Mouse (Mus musculus) stomach, embryonic 14.5 days (tissue): ENCODE measurements at regions not wholly inside any gene's neighbourhood (a gene's known extent, or its start where the extent isn't known, plus 50 kb on each side); places are given as distances from the start of the nearest gene placed in this dataset.

ENCODE experiments used
- ATAC-seq: fragments of 200-750 bp; cut with Nextera tagmentation; 2 replicates; pipeline ENCODE4 v1.8.0; 2017; ENCODE audit warnings: low read depth, moderate TSS enrichment; ENCODE audit not compliant: insufficient number of reproducible peaks, insufficient read depth, low FRiP score
- H3K27ac ChIP-seq: fragments of 300-500 bp; sonication (generic); 2 replicates; pipeline ENCODE4 v1.5.1; 2014; ENCODE audit warnings: mild to moderate bottlenecking, low read length, moderate library complexity, mixed read lengths
- H3K27me3 ChIP-seq: fragments of 300-500 bp; sonication (generic); 2 replicates; pipeline ENCODE4 v1.6.1; 2014; ENCODE audit warnings: low read length, control low read depth, mixed read lengths; ENCODE audit not compliant: control insufficient read depth, insufficient read depth
- H3K36me3 ChIP-seq: fragments of 300-500 bp; sonication (generic); 2 replicates; pipeline ENCODE4 v1.6.1; 2014; ENCODE audit warnings: mild to moderate bottlenecking, control low read depth, low read length, moderate library complexity, mixed read lengths; ENCODE audit not compliant: control insufficient read depth, insufficient read depth
- H3K4me1 ChIP-seq: fragments of 300-500 bp; sonication (generic); 2 replicates; pipeline ENCODE4 v1.6.1; 2014; ENCODE audit warnings: low read length, control low read depth, mixed read lengths; ENCODE audit not compliant: control insufficient read depth, insufficient read depth
- H3K4me2 ChIP-seq: fragments of 300-500 bp; sonication (generic); replicated peaks from 2 replicates; pipeline ENCODE4 v1.6.1; 2014; ENCODE audit warnings: low read depth, low read length, control low read depth
- H3K4me3 ChIP-seq: fragments of 300-500 bp; sonication (generic); 2 replicates; pipeline ENCODE4 v1.5.1; 2014; ENCODE audit warnings: low read depth, low read length, control low read depth
- H3K9ac ChIP-seq: fragments of 300-500 bp; sonication (generic); replicated peaks from 2 replicates; pipeline ENCODE4 v1.6.1; 2014; ENCODE audit warnings: low read depth, mild to moderate bottlenecking, control low read depth, low read length, moderate library complexity, mixed read lengths
- H3K9me3 ChIP-seq: fragments of 300-500 bp; sonication (generic); 2 replicates; pipeline ENCODE4 v1.6.1; 2016; ENCODE audit warnings: low read depth, low read length, control low read depth; ENCODE audit not compliant: control insufficient read depth
- WGBS: fragments of 180-500 bp; shearing (Covaris S2); extraction: QIAGEN DNeasy Blood & Tissue Kit; methylation state at CpG from one replicate; pipeline ENCODE4 v1.1.7; 2014; 5-methylcytosine and 5-hydroxymethylcytosine counted together

DNA sequence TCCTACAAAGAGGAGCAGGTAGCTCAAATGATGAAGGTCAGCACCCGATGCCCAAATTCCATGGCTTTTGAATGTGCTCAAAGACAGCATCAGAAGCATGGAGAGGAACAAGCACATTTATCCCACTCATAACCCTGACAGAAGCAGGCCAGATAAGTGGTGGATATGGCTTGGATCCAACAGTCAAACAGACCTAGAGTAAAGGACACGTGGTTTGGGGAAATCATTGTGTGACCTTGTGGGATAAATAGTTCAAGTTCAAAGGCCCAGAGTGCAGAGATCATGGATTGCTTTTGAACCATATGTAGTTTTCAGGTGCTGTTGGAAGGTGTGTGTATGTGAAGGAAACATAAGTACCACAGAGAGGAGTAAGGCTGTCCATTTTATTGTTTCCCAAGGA is 94.9 kb upstream of the H2al1a start:
- Histone ChIP-seq H3K27ac (no peak overlapping the region), H3K4me3 (no peak overlapping the region), H3K4me2 (no peak overlapping the region), H3K9me3 (no peaks in the 10 kb centered on the region), H3K4me1 (no peaks in the 10 kb centered on the region), H3K9ac (no peak overlapping the region), H3K36me3 (no peaks in the 10 kb centered on the region), H3K27me3 (no peaks in the 10 kb centered on the region)
- ATAC-seq = no peak
- WGBS = 70% methylated on average over 2 of the region's 2 CpGs

DNA sequence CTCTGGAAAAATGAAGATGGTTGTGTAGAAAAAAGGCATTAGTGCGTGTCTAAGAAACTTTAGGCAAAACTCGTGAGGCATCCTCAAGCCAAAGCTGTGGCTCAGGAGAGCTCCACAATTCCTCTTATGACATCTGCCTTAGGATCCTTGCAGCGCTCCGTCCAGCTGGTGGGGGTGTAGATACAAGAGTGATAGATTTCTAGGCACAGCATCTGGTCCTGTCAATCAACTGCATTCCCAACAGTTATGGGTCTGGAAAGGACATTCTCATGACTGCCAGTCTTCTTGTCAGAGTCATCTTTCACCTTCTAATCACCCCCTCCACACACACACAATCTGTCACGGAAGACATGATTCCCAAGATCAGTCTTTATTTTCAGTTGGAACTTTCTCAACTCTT is 89.2 kb upstream of the H2al1a start:
- Histone ChIP-seq H3K4me1 (no peaks in the 10 kb centered on the region), H3K27me3 (no peaks in the 10 kb centered on the region), H3K9me3 (no peaks in the 10 kb centered on the region), H3K4me2 (no peak overlapping the region), H3K4me3 (no peak overlapping the region), H3K27ac (no peak overlapping the region), H3K9ac (no peak overlapping the region), H3K36me3 (no peaks in the 10 kb centered on the region)
- 81% methylated on average over 5 of the region's 5 CpGs for WGBS
- no peak for ATAC-seq

DNA sequence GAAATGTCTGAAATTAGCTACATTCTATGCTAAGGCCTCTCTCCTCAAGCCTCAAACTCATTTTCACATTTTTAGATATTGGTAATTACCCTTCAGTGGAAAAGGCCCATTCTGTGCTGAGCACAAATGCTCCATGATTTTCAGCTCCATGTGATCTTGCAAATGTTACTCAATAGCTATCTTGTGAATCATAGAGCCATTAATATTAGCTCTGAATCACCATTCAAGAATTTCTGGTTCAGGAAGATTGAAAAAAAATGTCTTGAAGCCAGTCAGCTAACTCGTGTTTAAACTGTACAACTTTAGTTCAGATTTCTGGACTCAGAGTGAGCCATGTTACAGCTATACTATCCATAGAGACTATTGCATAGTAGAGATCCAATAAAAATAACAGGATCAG is 86.2 kb upstream of the H2al1a start:
- no peaks in the 10 kb centered on the region for H3K4me1 ChIP-seq
- WGBS = 43% methylated on average over 1 of the region's 1 CpGs
- H3K36me3 ChIP-seq = no peaks in the 10 kb centered on the region
- no peak overlapping the region for H3K27ac ChIP-seq
- H3K9me3 ChIP-seq = no peaks in the 10 kb centered on the region
- H3K4me2 ChIP-seq = no peak overlapping the region
- no peak overlapping the region for H3K9ac ChIP-seq
- no peak for ATAC-seq
- H3K4me3 ChIP-seq = no peak overlapping the region
- no peaks in the 10 kb centered on the region for H3K27me3 ChIP-seq

DNA sequence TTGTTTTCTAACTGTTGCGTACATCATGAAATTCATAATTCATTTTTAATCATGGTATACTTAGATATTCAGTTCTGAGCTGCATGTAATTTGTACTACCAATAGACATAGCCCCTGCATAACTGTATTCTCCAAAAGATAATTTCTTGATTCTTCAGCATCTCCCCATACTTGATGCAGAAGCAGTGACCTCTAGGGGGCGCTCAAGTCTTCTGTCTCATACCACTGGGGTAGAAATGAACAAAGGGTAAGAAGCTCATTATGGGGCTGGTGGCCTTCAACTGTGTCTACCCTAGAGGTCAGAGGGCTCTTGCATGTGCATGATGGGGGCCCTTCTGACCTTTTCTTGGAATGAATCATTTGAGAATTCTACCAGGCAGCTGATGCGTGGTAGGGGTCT is 85.6 kb upstream of the H2al1a start:
- H3K9me3 ChIP-seq = no peaks in the 10 kb centered on the region
- no peak overlapping the region for H3K4me2 ChIP-seq
- H3K4me3 ChIP-seq = no peak overlapping the region
- no peaks in the 10 kb centered on the region for H3K36me3 ChIP-seq
- H3K27me3 ChIP-seq = no peaks in the 10 kb centered on the region
- no peak overlapping the region for H3K27ac ChIP-seq
- no peak overlapping the region for H3K9ac ChIP-seq
- no peaks in the 10 kb centered on the region for H3K4me1 ChIP-seq
- no peak for ATAC-seq
- WGBS = 59% methylated on average over 3 of the region's 3 CpGs

DNA sequence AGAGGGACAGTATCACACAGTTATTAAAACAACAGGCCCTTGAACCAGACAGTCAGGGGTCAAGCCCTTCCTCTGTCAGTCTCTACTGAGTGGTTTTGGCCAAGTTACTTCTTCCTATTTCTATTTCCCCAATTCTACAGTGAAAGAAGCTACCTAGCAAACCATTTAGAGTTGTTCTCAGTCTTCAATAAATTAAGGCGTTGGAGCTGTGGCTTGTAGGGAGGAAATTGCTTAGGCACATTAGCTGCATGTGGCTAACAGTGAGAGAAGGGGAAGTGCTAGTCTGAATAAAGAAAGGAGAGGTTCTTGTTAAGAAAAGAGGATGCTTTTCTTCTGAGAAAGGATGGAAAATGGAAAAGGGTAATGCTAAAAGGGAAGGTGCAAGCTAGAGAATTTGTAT is 60.0 kb upstream of the H2al1a start:
- WGBS = 79% methylated on average over 1 of the region's 1 CpGs

DNA sequence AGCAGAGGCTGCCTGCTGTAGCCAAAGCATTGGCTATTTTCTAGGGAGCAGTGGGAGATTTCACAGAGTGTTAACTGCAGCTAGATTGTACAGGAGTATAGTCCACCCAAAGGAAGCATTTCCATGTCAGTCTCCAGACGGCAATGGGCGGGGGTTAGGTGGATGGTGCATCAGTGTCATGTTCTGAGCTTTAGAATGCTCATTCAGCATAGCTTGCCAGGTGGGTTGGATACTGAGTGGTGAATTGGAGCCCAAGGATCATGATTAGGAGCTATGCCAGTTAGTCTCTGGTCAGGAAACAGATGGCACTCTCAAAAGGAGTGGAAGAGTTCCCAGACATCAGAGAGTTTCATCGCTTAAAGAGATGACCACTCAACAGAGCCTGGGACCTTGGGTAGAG is 53.5 kb upstream of the H2al1a start:
- WGBS = 82% methylated on average over 3 of the region's 3 CpGs
- no peaks in the 10 kb centered on the region for H3K27me3 ChIP-seq
- no peak overlapping the region for H3K4me3 ChIP-seq
- no peak overlapping the region for H3K9ac ChIP-seq
- 0 out of 2 replicates have a peak, but pooled peaks cover 3% of the 10 kb centered on the region for H3K4me1 ChIP-seq
- H3K27ac ChIP-seq = no peak overlapping the region
- no peaks in the 10 kb centered on the region for H3K36me3 ChIP-seq
- H3K9me3 ChIP-seq = no peaks in the 10 kb centered on the region
- no peak for ATAC-seq
- H3K4me2 ChIP-seq = no peak overlapping the region

More for the DNA sequence above, 60.0 kb upstream of the H2al1a start:
- H3K4me1 ChIP-seq = no peaks in the 10 kb centered on the region
- H3K27me3 ChIP-seq = no peaks in the 10 kb centered on the region
- H3K4me3 ChIP-seq = no peak overlapping the region
- H3K4me2 ChIP-seq = no peak overlapping the region
- no peak overlapping the region for H3K9ac ChIP-seq
- no peaks in the 10 kb centered on the region for H3K9me3 ChIP-seq
- ATAC-seq = no peak
- no peak overlapping the region for H3K27ac ChIP-seq
- H3K36me3 ChIP-seq = no peaks in the 10 kb centered on the region
